Mouse (Mus musculus) erythroblast, embryonic 14.5 days (primary cell): ENCODE measurements around the gene Trmt61a.

Experiments used
- GATA1 ChIP-seq: IDR thresholded peaks from 2 replicates; pipeline ENCODE4 v1.6.1; 2012; ENCODE audit warnings: low read length, inconsistent platforms, mixed read lengths
- TAL1 ChIP-seq: IDR thresholded peaks from 3 replicates; pipeline ENCODE4 v1.6.1; 2012; ENCODE audit warnings: low read length, inconsistent platforms, mixed read lengths

DNA sequence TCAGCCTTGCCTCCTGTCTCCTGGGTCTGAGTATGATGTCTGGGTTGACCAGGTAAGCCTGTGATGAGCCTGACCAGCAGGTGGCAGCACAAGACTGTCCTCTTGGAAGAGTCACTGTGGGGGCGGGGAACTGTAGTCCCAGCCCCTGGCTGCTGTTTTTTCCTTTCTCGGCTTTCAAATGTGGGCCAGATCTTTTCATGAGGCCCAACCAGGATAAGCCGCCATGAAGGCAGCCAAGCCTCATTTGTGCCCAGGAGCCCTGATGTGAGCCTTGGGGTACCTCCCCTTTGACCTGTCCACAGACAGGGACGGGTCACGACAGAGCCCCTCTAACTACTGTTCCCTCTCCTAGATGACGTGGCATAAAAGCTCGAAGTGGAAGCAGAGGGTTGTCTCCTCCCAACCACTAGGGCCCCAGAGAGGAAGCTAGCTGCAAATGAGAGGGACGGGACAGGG lies 9.4 kb upstream of the Trmt61a start:
- TF ChIP-seq GATA1 (no peak), TAL1 (no peak)
